Mouse (Mus musculus) brain, embryonic 14.5 days (tissue): ENCODE results near the gene Rasgrp3. TPM values are rescaled to one million over a fixed set of nuclear protein-coding genes. Genes with fewer than 3 reads are reported as not detected.

Experiments
- DNase-seq: peaks from one replicate; pipeline ENCODE4 v3.0.0-alpha.2; 2011; ENCODE audit warnings: low read depth
- CTCF ChIP-seq: fragments of 200-500 bp; IDR thresholded peaks from 2 replicates; pipeline ENCODE4 v1.5.1; 2012; ENCODE audit warnings: inconsistent platforms, mild to moderate bottlenecking, moderate library complexity, borderline replicate concordance; ENCODE audit not compliant: insufficient read depth, insufficient read length; ENCODE audit errors: extremely low read depth
- POLR2A ChIP-seq: fragments of 200-500 bp; IDR thresholded peaks from 2 replicates; pipeline ENCODE4 v1.6.1; 2012; ENCODE audit warnings: mild to moderate bottlenecking, inconsistent platforms, borderline replicate concordance; ENCODE audit not compliant: poor library complexity, insufficient read depth, insufficient read length, severe bottlenecking; ENCODE audit errors: extremely low read depth
- polyA plus RNA-seq: library from polyadenylated mRNA; depleted of rRNA; stranded (reverse); fragments of >200 nt; gene quantifications from 2 replicates; pipeline ENCODE4 v1.2.3, GENCODE M21; 2012; rRNA removed

Gene Rasgrp3
- polyA plus RNA-seq, result 4.7 and 6.6 TPM in 2 replicates

DNA sequence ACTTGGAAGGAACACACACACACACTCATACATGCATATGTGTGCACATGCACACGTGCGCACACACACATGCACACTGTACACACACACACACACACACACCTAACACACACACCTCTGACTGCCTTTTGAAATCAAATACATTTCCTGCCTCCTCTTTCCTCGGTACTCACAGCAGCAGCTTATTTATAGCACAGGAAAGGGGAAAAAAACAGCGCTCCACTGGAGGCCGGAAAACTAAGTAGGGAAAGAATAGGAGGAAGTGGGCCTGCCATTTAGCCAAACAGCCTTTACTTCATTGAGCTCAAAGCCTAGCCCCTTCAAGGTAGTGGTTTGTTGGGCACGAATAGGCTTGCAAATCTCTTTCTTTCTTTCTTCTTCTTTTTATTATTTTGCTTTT, at the start of gene Rasgrp3:
Rasgrp3 (plus strand) TSS at position 298 of the 400 bp plus-strand sequence.
- TF ChIP-seq CTCF (no peak), POLR2A (no peak)
- no peak for DNase-seq

DNA sequence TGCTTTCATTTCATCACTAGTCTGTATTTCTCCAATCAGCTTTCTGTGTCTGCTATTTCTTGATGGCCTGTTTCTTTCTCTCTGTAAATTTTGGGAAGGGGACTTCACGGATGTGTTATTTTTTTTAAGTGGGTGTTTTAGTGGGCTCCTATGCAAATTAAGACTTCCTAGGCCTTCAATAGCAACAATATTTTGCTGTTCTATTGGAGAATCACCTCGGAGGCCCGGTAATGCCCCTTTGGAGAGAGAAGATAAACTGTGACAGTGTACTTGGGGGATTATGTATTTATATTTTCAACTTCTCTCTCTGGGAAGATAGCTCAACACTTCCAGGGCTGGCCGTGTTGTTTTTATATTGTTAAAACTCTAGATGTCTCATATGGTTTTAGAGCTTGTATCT, 47.3 kb upstream of the Rasgrp3 start:
- no peak for DNase-seq
- TF ChIP-seq CTCF (no peak), POLR2A (no peak)

GRCm38 (mm10) chr17:75390142-75390541, 45.6 kb upstream of the Rasgrp3 start:
- peak; percentile 37 for DNase-seq
- peak; percentile 11; the same call in 1 of the 2 replicates for TF ChIP-seq CTCF
- no peak for TF ChIP-seq POLR2A

- TF ChIP-seq CTCF (no peak), POLR2A (no peak)
- DNase-seq, result no peak
Measured at GRCm38 (mm10) chr17:75391429-75392192, 44.1 kb upstream of the Rasgrp3 start.

DNA sequence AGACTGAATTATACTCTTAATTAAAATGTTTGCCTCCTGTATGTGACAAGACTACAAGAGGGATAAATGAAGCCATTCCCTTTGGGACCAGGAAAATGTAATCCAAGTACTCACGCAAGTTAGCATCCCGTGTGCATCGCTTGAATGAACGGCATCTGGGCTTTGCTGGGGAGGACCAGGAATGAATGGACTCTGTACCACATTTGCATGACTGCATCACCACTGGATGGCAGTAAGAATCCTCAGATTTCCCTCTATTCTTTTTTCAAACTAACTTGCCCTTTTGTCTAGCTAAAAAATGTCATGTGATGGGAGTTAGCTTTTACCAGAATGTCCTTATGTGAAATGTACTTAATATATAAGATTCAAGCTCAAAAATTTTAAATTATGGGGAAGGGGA, 29.3 kb upstream of the Rasgrp3 start:
- peak; percentile 60 for DNase-seq
- peak; percentile 21; the same call in 1 of the 2 replicates for TF ChIP-seq CTCF
- no peak for TF ChIP-seq POLR2A

DNA sequence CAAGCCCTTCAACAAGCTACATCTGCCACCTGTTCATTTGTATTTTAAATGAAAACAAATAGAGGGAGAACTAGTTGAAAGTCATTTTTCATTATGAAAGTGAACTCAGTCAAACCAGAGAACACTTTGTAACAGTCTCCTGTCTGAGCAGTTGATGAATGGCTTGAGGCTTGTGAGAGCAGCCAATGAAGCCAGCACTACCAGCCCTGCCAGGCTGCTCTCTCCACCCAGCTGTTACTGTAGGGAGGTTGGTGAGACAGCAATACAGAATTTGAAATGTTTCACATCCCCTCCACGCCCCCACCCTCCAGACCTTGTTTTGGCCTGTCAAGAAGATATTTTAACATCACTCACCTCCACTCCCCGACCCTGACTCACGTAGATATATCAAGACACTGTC, 18.8 kb upstream of the Rasgrp3 start:
- DNase-seq, result no peak
- TF ChIP-seq POLR2A, result no peak
- TF ChIP-seq CTCF, result no peak

- TF ChIP-seq CTCF, result no peak
- DNase-seq, result no peak
Measured at GRCm38 (mm10) chr17:75434152-75434551, 1.5 kb upstream of the Rasgrp3 start.

GRCm38 (mm10) chr17:75434871-75435270, 825 bp upstream of the Rasgrp3 start:
- DNase-seq, result no peak
- TF ChIP-seq POLR2A (no peak), CTCF (no peak)

GRCm38 (mm10) chr17:75436095-75436494, 399 bp downstream of the Rasgrp3 start:
- TF ChIP-seq CTCF (no peak), POLR2A (no peak)
- no peak for DNase-seq

GRCm38 (mm10) chr17:75436819-75437218, 1.1 kb downstream of the Rasgrp3 start:
- DNase-seq, result no peak
- no peak for TF ChIP-seq POLR2A
- no peak for TF ChIP-seq CTCF

DNA sequence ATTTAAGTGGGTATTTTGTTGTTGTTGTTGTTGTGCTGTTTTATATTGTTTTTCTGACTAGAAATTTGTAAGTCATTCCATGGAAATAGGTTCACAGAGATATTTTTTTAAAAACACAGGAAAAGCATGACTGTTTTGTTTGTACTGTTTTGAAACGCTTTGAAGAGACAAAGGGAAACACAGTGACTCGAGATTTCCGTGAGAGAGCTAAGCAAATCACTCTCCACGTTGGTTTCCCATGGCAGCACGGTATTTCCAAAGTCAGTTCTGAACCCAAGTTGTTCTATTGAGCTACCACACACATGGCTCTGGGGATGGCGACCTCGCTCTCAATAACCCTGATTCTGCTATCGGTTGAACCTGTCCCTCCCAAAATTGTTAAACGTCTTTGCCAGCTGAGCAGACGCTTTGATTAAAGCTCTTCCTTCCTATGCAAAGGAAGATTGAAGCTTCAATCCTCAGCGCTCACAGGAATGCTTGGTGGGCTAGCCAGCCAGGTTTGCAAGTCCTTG, 1.6 kb downstream of the Rasgrp3 start:
- TF ChIP-seq POLR2A, result no peak
- TF ChIP-seq CTCF, result no peak
- no peak for DNase-seq

DNA sequence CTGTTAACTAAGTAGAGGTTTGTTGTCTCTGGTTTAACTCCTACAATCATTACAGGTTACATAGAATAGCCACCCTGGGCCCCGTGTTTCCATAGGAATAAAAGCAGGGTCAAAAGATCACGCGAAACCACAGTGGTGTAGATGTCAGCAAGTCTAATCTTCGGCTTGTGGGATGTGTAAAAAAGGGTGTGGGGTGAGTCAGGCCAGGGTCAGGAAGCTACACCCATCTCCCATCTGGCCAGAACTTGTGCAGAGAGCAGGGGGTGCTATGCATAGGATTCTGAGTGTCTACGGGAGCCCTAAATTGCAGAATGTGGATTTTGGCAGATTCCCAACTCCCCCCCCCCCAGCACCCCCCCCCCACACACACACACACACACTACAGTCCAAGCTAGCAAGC, 2.5 kb downstream of the Rasgrp3 start:
- TF ChIP-seq POLR2A (no peak), CTCF (no peak)
- no peak for DNase-seq
